Mouse (Mus musculus) left cerebral cortex, adult 9 months (tissue): ENCODE results near the gene Txndc12.
A peak's percentile ranks its signal among the peaks of the same experiment; 100 is the strongest.

Experiments used
- DNase-seq, 2 experiments: peaks; one replicate each; pipeline ENCODE4 v3.0.0; 2022; ENCODE audit warnings: low spot score in 2 of 2

Gene Txndc12

GRCm38 (mm10) chr4:108834115-108834970 lies at the start of gene Txndc12:
Gene Txndc12 (plus strand): TSS chr4:108834601.
- DNase-seq, result peak; percentile 68 to 87

- no peak for DNase-seq
These were observed 45.0 kb upstream of the Txndc12 start for GRCm38 (mm10) chr4:108789258-108789936.

GRCm38 (mm10) chr4:108790507-108790906 lies 43.9 kb upstream of the Txndc12 start:
- DNase-seq, result no peak

DNA sequence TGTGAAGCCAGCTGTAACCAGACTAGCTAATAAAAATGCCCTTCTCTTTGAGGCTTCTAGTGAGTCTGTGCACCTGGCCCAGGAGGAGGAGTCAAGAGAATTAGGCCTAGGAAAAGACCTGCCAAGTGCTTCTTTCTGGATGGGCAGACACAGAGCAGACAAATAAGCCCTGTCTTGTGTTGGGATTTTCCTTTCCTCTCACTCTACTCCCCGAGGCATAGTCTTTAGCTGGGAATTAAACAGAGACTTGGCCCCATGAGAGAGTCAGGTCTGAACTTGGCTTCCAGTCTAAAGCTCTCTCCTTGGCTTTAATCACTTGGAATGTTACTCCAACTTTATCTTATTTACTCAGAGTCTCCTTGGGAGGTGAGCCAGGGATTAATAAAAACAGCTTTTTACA lies 40.5 kb upstream of the Txndc12 start:
- no peak for DNase-seq

DNA sequence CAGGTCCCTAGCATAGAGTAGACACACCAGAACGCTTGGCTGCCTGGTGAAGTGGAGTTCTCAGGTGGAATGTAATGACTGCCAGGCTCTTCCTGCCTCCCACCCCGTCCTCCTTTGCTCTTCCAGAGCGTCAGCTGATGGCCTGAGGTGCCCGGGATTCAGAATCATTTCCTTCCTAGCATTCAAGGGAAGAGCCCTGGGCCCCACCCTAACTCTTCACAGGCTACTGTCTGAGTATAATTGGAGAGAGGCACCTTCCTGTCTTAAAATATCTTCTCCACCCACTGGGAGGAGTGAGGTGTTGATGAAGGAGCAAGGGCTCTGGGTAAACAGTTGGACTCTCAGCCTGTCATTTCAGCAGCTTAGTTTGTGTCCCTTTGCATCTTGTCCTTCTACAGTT lies 37.7 kb upstream of the Txndc12 start:
- no peak for DNase-seq

DNA sequence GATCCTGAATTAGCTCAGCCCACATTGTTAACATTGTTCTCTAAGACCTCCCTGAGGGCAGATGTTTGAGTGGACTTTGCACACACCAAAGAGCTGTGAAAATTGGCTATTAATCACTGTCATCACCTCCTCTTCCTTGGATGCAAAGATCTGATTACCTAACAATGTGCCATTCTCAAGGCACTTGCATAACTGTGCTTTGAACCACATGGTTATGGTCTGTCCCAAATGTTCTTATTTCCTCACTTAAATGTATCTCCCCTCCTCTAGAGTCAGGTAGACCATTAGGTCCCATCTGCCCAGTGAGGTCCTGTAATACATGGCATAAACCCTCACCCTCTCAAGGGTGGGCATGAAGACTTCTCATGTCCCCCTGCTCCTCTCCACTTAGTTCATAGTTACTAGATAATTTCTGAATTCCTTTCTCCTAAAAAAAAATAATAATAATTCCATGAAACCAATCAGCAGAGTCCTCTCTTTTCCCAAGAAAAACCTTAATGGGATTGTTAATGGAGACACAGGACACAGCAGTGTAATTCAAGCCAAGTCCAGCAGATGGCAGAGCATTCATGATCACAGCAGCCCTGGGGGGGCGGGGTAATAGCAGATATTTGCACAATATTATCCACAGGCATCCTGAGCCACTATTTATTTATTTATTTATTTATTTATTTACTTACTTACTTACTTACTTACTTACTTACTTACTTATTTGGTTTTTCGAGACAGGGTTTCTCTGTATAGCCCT lies 36.1 kb upstream of the Txndc12 start:
- DNase-seq, result peak in 1 of 2 experiments; percentile 71

GRCm38 (mm10) chr4:108803535-108803934 lies 30.9 kb upstream of the Txndc12 start:
- no peak for DNase-seq

DNA sequence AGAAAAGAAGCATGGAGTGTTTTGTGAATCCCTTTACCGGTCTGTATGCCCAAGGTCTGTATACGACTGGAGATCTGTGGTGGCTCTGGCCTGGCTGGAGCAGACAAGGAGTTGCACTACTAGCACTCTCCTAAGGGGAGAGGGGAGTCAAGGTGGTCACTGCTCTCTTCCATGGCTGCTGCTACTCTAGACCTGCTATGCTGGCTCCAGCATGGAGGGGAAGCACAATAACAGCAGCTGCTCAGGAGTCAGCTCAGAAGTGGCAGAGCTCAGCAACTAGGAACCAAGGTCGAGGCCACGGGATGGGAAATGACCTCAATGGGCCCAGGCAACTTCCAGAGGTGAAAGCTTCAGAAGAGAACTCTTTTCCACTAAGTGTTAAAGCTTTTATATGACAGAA lies 23.3 kb upstream of the Txndc12 start:
- DNase-seq, result no peak

- no peak for DNase-seq
These were observed 22.9 kb upstream of the Txndc12 start for GRCm38 (mm10) chr4:108811550-108811949.

DNA sequence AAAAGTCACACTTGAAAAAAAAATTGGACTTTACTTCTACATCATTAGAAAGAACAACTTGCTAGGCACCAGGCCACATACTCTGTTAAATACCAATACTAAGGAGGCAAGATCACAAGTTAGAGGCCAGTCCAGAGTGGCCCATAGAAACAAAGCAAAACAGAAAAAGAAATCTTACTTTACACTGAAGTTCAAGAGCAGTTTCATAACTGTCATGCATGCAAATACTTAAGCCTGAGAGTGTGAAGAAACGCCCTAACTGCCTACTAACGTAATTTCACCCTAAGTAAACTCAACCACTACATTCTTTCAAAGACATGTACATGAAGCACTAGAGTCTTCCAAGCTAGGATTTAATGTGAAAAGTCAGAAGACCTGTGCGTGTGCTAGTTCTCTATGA lies 8.7 kb upstream of the Txndc12 start:
- no peak for DNase-seq

- DNase-seq, result no peak
These were observed 8.3 kb upstream of the Txndc12 start for GRCm38 (mm10) chr4:108826096-108826495.

DNA sequence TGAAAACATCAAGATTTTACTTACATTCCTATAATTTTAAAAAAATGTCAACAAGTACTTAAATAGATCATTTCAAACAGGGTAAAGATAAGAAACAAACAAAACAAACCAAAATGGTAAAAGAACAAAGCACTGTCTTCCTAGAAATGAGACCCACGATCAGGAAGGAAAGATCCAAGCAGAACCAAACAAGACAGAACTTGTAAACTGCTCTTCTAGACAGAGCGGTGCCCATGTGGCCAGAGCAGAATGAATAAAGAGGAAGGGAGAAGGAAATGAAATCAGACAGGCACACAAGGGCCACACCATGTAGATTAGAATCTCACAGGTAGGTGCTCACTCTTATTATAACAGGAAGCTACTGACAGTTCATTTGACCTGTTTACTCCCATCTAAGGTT lies 7.8 kb upstream of the Txndc12 start:
- no peak for DNase-seq

- no peak for DNase-seq
These were observed 3.7 kb upstream of the Txndc12 start for GRCm38 (mm10) chr4:108830698-108831097.

- DNase-seq, result peak; percentile 79 to 89
These were observed 1.2 kb upstream of the Txndc12 start, which contains the start of gene Btf3l4 for GRCm38 (mm10) chr4:108832916-108833827. Gene Btf3l4 (minus strand): TSS chr4:108833614.

- no peak for DNase-seq
These were observed 630 bp upstream of the Txndc12 start for GRCm38 (mm10) chr4:108833828-108834114.

DNA sequence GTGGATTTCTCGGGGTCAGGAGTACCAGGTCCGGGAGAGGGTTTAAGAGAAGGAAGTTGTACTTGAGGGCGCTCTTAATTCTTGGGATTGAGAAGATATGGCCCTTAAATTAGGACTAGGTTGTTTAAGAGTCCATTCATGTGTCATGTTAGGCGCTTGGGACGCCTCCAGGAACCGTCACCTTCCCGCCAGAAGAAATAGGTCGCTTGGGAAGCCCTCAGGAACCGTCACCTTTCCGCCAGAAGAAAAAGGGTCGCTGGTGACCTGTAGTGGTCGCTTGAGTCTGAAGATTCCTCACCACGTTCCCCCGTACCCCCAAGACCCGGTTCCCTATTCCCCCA lies 540 bp downstream of the Txndc12 start:
- peak in 1 of 2 experiments; percentile 18 for DNase-seq

DNA sequence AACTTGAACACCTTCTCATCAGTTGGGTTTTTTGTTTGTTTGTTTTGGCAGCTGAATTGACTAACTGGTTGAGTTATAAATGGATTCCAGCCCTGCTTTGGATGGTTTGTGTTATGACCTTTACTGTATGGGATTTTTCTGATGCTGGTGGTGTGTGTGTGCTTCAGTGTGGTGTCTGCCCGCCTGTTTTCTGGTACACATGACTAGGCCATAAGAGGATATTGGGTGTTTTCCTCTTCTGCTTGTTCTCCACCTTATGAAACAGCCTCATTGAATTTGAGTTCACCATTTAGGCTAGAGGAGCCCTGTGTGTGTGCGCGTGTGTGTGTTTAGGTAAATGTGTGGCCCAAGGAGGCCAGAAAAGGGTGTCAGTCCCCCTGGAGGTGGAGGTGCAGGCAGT lies 1.1 kb downstream of the Txndc12 start:
- no peak for DNase-seq

DNA sequence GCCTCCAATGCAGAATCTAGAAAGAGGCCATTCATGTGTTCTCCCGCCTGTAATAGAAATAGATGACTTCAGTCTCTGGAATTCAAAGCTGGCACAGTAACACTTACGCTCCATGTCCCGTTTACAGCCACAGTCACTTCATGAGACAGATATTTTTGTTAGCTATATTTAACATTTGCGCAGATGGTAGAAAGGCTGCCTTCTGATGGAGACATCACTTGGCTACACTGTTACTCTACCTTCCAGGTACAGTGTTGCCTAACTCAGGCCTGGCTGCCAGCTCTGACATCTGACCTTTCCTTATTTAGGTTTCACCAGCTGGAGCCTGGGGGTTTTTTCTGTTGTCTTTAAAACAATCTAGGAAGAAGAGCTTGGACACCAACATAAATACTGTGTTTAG lies 3.6 kb downstream of the Txndc12 start:
- peak in 1 of 2 experiments; percentile 35 for DNase-seq

GRCm38 (mm10) chr4:108841920-108842578 lies 7.6 kb downstream of the Txndc12 start:
- no peak for DNase-seq

- no peak for DNase-seq
These were observed 8.9 kb downstream of the Txndc12 start for GRCm38 (mm10) chr4:108843336-108843735.
